Mouse (Mus musculus): ENCODE data around the gene Gstk1.
A peak's percentile ranks its signal among the peaks of the same experiment; 100 is the strongest.

Gstk1 gene

DNA sequence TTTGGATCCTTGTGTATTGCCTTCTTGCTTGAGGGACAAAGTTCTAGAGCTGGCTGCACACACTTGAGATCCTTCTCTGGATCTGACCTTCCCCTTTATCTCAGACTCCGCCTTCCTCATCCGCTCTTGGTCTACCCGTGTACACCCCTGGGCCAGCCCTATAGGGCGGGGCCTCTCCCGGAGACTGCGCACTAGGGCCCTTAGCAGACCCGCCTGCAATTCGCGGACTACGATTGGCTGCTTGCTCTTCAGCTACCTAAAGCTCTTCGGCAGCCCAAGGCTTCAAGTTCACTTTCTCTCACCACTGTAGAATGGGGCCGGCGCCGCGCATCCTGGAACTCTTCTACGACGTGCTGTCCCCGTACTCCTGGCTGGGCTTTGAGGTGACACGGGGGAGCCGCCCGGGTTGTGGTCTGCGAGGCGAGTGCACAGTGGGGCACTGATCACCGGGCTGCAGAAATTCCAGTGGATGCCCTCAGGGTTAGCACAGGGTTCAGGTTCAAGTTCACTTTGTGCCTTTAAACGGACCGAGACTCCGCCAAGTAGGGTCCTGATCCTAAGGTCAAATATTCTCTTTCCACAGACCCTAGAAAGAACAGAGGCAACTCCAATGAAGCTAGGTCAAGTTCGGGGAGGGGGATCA, at the start of gene Gstk1:
TSS of gene Gstk1 (plus strand) at position 225 of the 643 bp plus-strand sequence.
- peak; percentile 67 to 69 for DNase-seq (ENCODE audit: low read depth in 2 of 2, low spot score in 2 of 2)

DNA sequence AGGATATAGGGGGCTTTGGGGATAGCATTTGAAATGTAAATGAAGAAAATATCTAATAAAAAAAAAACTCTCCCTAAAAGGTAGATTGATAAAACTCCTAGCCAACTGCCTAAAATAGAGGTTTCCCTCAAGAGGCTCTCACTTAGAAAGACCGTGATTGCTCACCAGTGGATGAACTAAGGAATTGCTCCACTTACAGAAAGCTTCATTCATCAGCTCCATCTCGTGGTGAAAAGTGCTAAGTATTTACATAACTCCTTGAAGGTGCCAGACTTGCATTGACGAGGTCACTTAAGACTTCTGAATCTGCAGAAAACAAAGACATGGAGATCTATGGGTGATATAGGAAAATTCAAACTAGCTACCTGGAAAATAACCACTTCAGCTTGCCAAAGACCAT, 48.0 kb upstream of the Gstk1 start:
- DNase-seq (ENCODE audit: low read depth in 2 of 2, low spot score in 2 of 2) = no peak

DNA sequence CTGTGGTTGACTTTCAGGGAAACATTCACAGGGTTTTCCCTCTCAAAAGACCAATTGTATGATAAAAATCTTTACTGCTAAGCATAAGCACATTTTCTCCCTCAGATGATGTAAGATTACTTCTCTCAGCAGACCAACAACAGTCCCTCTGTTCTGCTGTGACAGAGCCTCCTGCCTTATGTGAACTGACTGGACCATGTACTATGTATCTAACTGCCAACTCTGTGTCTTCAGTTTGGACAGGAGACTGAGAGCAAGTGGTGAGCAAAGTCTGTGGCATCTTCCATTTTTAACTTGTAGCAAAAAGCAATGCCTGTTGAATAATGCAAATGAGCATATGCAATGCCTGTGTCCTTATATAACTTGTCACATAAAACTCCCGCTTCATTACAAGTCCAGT, 46.2 kb upstream of the Gstk1 start:
- DNase-seq (ENCODE audit: low read depth in 2 of 2, low spot score in 2 of 2) = no peak

DNA sequence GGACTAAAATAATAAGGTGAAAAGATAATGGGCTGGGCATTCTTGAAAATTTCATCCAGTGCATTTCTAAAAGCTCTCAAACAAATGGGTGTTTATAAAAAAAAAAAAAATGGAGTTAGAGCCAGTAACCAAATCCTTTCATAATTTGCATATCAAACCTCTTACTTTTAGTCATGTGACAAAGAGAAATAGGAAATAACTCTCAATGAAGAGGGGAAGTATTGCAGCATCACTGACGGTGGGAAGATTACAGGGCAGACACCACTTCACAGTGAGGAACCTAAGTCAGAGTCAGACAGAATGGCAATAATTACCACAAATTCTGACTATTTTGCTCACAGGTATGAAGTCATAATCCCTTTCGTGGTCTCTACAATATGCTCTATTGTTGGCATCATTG, 30.7 kb upstream of the Gstk1 start, which contains the start of gene Tas2r144:
TSS of gene Tas2r144 (plus strand) at position 301 of the 400 bp plus-strand sequence.
- no peak for DNase-seq (ENCODE audit: low read depth in 2 of 2, low spot score in 2 of 2)

DNA sequence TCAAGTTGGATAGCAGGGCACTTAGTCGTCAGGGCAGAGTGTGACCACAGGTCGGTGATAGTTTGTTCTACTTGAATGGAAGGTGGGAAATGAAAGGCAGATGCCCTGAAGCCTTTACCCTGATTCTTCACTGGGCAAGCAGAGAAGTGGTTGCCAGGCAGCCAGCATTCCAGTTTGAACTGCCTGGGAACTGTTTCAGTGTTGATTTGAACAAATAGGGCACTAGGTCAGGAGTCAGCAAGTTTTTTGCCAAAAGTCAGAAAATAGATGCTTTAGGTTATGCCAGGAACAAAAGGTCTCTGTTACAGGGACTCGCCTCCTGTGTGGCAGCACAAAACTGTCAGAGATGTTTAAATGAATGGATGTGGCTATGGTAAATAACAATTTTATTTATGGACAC, 23.4 kb upstream of the Gstk1 start:
- no peak for DNase-seq (ENCODE audit: low read depth in 2 of 2, low spot score in 2 of 2)

- DNase-seq (ENCODE audit: low read depth in 2 of 2, low spot score in 2 of 2) = no peak
Observed at GRCm38 (mm10) chr6:42225046-42225445, 20.7 kb upstream of the Gstk1 start.

GRCm38 (mm10) chr6:42227240-42228101, 18.3 kb upstream of the Gstk1 start:
- peak; percentile 46 to 64 for DNase-seq (ENCODE audit: low read depth in 2 of 2, low spot score in 2 of 2)

GRCm38 (mm10) chr6:42229610-42230009, 16.1 kb upstream of the Gstk1 start:
- no peak for DNase-seq (ENCODE audit: low read depth in 2 of 2, low spot score in 2 of 2)

GRCm38 (mm10) chr6:42231191-42231590, 14.5 kb upstream of the Gstk1 start:
- no peak for DNase-seq (ENCODE audit: low read depth in 2 of 2, low spot score in 2 of 2)

DNA sequence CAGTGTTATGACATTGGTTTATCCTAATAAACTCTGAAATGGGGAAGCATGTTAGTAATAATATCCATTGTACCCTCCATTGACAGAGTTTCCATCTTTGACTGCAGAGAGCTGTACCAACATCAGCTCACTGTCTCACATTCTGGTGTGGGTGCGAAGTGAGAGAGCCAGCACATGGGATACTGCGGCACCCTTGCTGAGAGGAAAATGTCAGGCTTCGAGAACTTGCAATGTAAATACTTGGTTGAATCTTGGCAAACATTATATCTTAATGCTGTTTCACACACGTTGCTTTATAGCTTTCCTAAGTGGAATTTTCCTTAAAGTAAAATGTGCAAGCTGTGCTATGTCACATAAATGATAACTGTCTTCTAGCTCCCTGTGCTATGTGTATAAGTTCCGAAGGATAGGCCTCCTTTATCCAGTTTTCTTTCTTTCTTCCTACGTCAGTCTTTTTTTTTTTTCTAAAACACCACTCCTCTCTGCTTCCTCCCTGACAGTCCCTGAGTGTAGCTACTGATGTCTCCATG, 8.4 kb upstream of the Gstk1 start:
- DNase-seq (ENCODE audit: low read depth in 2 of 2, low spot score in 2 of 2) = no peak

DNA sequence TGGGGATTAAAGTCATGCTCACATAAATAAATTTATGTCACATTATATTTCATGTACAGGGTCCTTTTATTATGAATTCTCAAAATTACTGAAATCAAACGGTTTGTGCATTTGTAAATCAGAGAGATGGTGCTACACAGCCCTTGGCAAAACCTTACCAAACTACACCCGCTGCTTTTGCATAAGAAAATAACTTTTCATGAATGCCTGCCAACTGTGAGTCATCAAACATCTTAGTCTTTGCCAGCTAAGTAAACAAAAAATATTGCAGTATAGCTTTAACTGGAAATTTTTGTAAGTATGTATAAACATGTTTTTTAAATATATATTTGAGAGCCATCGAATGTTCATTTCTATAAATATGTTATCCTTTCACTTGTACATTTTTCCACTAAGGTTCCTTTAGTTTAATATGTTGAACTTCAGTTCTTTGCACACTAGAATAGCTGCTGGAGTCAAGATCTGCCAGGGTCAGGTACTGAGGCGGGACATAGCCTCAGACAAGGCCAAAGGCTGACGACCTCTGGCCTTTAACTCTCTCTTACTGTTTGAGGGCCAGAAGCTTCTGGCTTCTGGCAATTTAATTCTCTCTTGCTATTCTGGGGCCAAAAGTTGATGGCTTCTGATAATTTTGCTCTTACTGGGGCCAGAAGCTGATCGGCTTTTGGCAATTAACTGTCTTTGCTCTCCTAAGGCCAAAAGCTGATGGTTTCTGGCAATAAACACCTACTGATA, 4.3 kb upstream of the Gstk1 start:
- DNase-seq (ENCODE audit: low read depth in 2 of 2, low spot score in 2 of 2) = no peak

GRCm38 (mm10) chr6:42247173-42247572, 1.4 kb downstream of the Gstk1 start:
- DNase-seq (ENCODE audit: low read depth in 2 of 2, low spot score in 2 of 2) = no peak

GRCm38 (mm10) chr6:42247981-42248380, 2.2 kb downstream of the Gstk1 start:
- DNase-seq (ENCODE audit: low read depth in 2 of 2, low spot score in 2 of 2) = no peak

DNA sequence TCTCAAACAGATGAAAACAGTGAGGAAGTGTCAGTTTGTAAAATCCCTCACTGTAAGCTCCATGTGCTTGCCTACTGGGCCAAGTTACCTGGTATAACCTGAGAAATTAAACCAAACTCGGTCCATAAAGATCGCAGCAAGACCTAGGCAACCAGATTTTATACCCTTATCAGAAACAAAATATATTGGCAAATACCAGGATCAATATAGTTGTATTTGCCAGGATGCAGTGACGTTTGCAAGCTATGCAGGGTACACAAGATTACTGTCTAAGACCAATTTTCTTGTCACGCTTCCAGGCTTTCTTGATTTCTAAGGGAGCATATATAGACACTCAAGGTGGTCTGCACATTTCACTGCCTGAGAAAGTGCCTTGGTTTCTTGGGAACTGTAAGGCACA, 6.1 kb downstream of the Gstk1 start:
- no peak for DNase-seq (ENCODE audit: low read depth in 2 of 2, low spot score in 2 of 2)

GRCm38 (mm10) chr6:42253103-42253502, 7.4 kb downstream of the Gstk1 start:
- no peak for DNase-seq (ENCODE audit: low read depth in 2 of 2, low spot score in 2 of 2)

- peak; percentile 60 to 66 for DNase-seq (ENCODE audit: low read depth in 2 of 2, low spot score in 2 of 2)
Observed at GRCm38 (mm10) chr6:42257303-42257863, 11.6 kb downstream of the Gstk1 start.

GRCm38 (mm10) chr6:42260430-42260829, 14.7 kb downstream of the Gstk1 start:
- DNase-seq (ENCODE audit: low read depth in 2 of 2, low spot score in 2 of 2) = no peak

- DNase-seq (ENCODE audit: low read depth in 2 of 2, low spot score in 2 of 2) = no peak
Observed at GRCm38 (mm10) chr6:42261524-42262170, 15.9 kb downstream of the Gstk1 start, which contains the start of gene Tmem139. TSS of gene Tmem139 (plus strand) at chr6:42261970.

GRCm38 (mm10) chr6:42264626-42265312, 19.0 kb downstream of the Gstk1 start, which contains the start of gene Casp2:
TSS of gene Casp2 (plus strand) at chr6:42264985.
- peak; percentile 95 to 96 for DNase-seq (ENCODE audit: low read depth in 2 of 2, low spot score in 2 of 2)
